Mouse (Mus musculus) bone marrow, adult 2 months (tissue): ENCODE results near the gene Xpnpep2.

Experiments
- CTCF ChIP-seq: fragments of 200-500 bp; IDR thresholded peaks from 2 replicates; pipeline ENCODE4 v1.5.1; 2011; ENCODE audit warnings: low read length, control low read depth; ENCODE audit not compliant: control insufficient read depth, insufficient read depth
- POLR2A ChIP-seq: fragments of 200-500 bp; IDR thresholded peaks from 2 replicates; pipeline ENCODE4 v1.6.1; 2011; ENCODE audit warnings: low read depth, mild to moderate bottlenecking, control low read depth, low read length, borderline replicate concordance; ENCODE audit not compliant: control insufficient read depth

- TF ChIP-seq CTCF = no peak
- no peak for TF ChIP-seq POLR2A
These were observed 26.2 kb upstream of the Xpnpep2 start for GRCm38 (mm10) chrX:48082364-48082763.
